Mouse (Mus musculus) liver, embryonic 15.5 days (tissue): Measurements from ENCODE around the gene Zp1. TPM values are rescaled to one million over a fixed set of nuclear protein-coding genes. Genes with fewer than 3 reads are reported as not detected.

ENCODE experiments used
- ATAC-seq: fragments of 200-750 bp; cut with Nextera tagmentation; 2 replicates; pipeline ENCODE4 v1.8.0; 2017; ENCODE audit warnings: moderate number of reproducible peaks, mild to moderate bottlenecking, moderate library complexity; ENCODE audit not compliant: insufficient read depth
- H3K27ac ChIP-seq: fragments of 300-500 bp; sonication (generic); replicated peaks from 2 replicates; pipeline ENCODE4 v1.5.1; 2015; ENCODE audit warnings: mild to moderate bottlenecking, inconsistent platforms
- H3K27me3 ChIP-seq: fragments of 300-500 bp; sonication (generic); 2 replicates; pipeline ENCODE4 v1.6.1; 2015; ENCODE audit warnings: mild to moderate bottlenecking, inconsistent platforms
- H3K36me3 ChIP-seq: fragments of 300-500 bp; sonication (generic); replicated peaks from 2 replicates; pipeline ENCODE4 v1.6.1; 2015; ENCODE audit warnings: moderate library complexity, mild to moderate bottlenecking, inconsistent platforms
- H3K4me1 ChIP-seq: fragments of 300-500 bp; sonication (generic); replicated peaks from 2 replicates; pipeline ENCODE4 v1.6.1; 2015; ENCODE audit warnings: inconsistent platforms
- H3K4me2 ChIP-seq: fragments of 300-500 bp; sonication (generic); 2 replicates; pipeline ENCODE4 v1.6.1; 2015; ENCODE audit warnings: moderate library complexity, mild to moderate bottlenecking, inconsistent platforms
- H3K4me3 ChIP-seq: fragments of 300-500 bp; sonication (generic); replicated peaks from 2 replicates; pipeline ENCODE4 v1.5.1; 2015; ENCODE audit warnings: mild to moderate bottlenecking, inconsistent platforms
- H3K9ac ChIP-seq: fragments of 300-500 bp; sonication (generic); 2 replicates; pipeline ENCODE4 v1.6.1; 2015; ENCODE audit warnings: moderate library complexity, mild to moderate bottlenecking, inconsistent platforms
- H3K9me3 ChIP-seq: fragments of 300-500 bp; sonication (generic); replicated peaks from 2 replicates; pipeline ENCODE4 v1.6.1; 2016; ENCODE audit warnings: inconsistent platforms
- WGBS: fragments of 180-500 bp; shearing (Covaris S2); methylation state at CpG from one replicate; pipeline ENCODE4 v1.1.7; 2015; ENCODE audit warnings: mixed read lengths; ENCODE audit not compliant: insufficient replicate concordance; 5-methylcytosine and 5-hydroxymethylcytosine counted together
- polyA plus RNA-seq: library from polyadenylated mRNA; unstranded; fragments of >200 nt; fragmentation: Nextera tagmentation; extraction: Ambion mirVana; gene quantifications from 2 replicates; pipeline ENCODE4 v1.2.1, GENCODE M21; 2015

Gene Zp1
- not detected in 2 replicates for polyA plus RNA-seq

DNA sequence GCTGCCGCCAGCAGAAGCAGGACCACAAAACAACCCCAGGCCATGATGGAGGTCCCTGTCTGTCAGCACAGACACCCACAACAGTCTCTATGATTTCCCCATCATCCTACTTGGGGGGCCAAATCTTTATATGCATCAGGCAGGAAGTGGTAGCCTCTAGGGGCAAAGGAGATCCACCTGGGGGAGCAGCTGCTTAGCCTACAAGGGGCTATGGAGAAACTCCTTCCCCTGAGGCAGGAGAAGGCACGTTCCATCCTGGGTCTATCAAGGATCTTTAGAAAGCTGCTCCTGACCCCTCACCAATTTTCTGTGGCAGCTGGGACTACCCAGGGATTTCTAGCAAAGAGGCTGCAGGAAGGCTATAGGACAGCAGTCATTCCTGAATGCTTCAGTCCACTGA is at the start of gene Zp1:
Zp1 (minus strand) TSS at position 101 of the 400 bp plus-strand sequence.
- Histone ChIP-seq H3K4me2 (no peak within 1 kb of the TSS), H3K9ac (no peak within 1 kb of the TSS), H3K27me3 (0 out of 2 replicates have a peak, but pooled peaks cover 2% of the 10 kb centered on the region), H3K4me3 (no peak within 1 kb of the TSS), H3K9me3 (no peaks in the 10 kb centered on the region), H3K4me1 (no peaks in the 10 kb centered on the region; the same call in 1 of the 2 replicates), H3K36me3 (no peaks in the 10 kb centered on the region), H3K27ac (no peak within 1 kb of the TSS)
- ATAC-seq: no peak
- 49% methylated on average over 2 of the region's 2 CpGs for WGBS

GRCm38 (mm10) chr19:10968578-10968977 is 48.1 kb upstream of the Zp1 start:
- Histone ChIP-seq H3K27me3 (no peaks in the 10 kb centered on the region), H3K9ac (no peak overlapping the region), H3K9me3 (no peaks in the 10 kb centered on the region), H3K4me3 (no peak overlapping the region), H3K27ac (no peak overlapping the region), H3K4me2 (no peak overlapping the region), H3K4me1 (no peaks in the 10 kb centered on the region), H3K36me3 (no peaks in the 10 kb centered on the region)
- WGBS: 66% methylated on average over 7 of the region's 7 CpGs
- ATAC-seq: no peak

GRCm38 (mm10) chr19:10965721-10966120 is 45.3 kb upstream of the Zp1 start:
- ATAC-seq: no peak
- H3K9me3 ChIP-seq: no peaks in the 10 kb centered on the region
- H3K27me3 ChIP-seq: peaks cover 5% of the 10 kb centered on the region; the same call in 1 of the 2 replicates
- no peak overlapping the region for H3K4me2 ChIP-seq
- H3K27ac ChIP-seq: no peak overlapping the region
- H3K9ac ChIP-seq: no peak overlapping the region
- no peak overlapping the region for H3K4me3 ChIP-seq
- H3K36me3 ChIP-seq: no peaks in the 10 kb centered on the region
- no peaks in the 10 kb centered on the region for H3K4me1 ChIP-seq
- WGBS: 66% methylated on average over 7 of the region's 7 CpGs

GRCm38 (mm10) chr19:10959978-10960346 is 39.5 kb upstream of the Zp1 start:
- no peak overlapping the region for H3K9ac ChIP-seq
- H3K27me3 ChIP-seq: peaks cover 14% of the 10 kb centered on the region
- H3K36me3 ChIP-seq: no peaks in the 10 kb centered on the region
- no peak overlapping the region for H3K4me3 ChIP-seq
- no peaks in the 10 kb centered on the region for H3K9me3 ChIP-seq
- H3K27ac ChIP-seq: no peak overlapping the region
- ATAC-seq: no peak
- 0 out of 2 replicates have a peak, but pooled peaks cover 3% of the 10 kb centered on the region for H3K4me1 ChIP-seq
- H3K4me2 ChIP-seq: no peak overlapping the region
- WGBS: 40% methylated on average over 12 of the region's 12 CpGs

GRCm38 (mm10) chr19:10959085-10959977 is 38.9 kb upstream of the Zp1 start:
- ATAC-seq: no peak
- no peak overlapping the region for H3K9ac ChIP-seq
- WGBS: 26% methylated on average over 11 of the region's 11 CpGs
- 0 out of 2 replicates have a peak, but pooled peaks cover 3% of the 10 kb centered on the region for H3K4me1 ChIP-seq
- no peak overlapping the region for H3K4me3 ChIP-seq
- H3K9me3 ChIP-seq: no peaks in the 10 kb centered on the region
- H3K27ac ChIP-seq: 0 out of 2 replicates have a peak overlapping the region, but pooled peaks have one; percentile 9
- no peaks in the 10 kb centered on the region for H3K36me3 ChIP-seq
- H3K4me2 ChIP-seq: peak overlapping the region; percentile 32; the same call in 1 of the 2 replicates
- H3K27me3 ChIP-seq: peaks cover 14% of the 10 kb centered on the region

- H3K9me3 ChIP-seq: no peaks in the 10 kb centered on the region
- H3K4me2 ChIP-seq: no peak overlapping the region
Measured at GRCm38 (mm10) chr19:10952021-10952939, 31.8 kb upstream of the Zp1 start.

DNA sequence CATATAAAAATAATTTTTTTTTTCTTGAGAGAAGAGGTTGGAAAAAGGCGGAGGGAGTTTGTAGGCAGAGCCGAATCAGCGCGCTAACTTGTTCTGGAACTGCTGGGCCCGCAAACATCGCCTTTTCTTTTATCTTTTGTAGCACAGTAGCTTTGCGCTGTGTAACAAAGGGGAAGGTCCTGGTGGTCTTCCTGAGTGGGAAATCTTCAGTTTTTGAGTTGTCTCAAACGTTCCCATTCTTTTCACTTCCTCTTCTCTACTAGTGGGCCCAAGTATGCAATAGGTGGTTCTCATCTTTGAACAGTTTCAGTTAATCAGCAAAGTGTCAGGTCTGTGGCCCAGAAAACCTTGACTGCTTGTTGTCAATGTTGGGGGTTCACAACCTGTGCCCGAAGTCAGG is 29.1 kb upstream of the Zp1 start:
- Histone ChIP-seq H3K27me3 (peaks cover 4% of the 10 kb centered on the region; the same call in 1 of the 2 replicates), H3K27ac (peak overlapping the region; percentile 48; the same call in 1 of the 2 replicates), H3K9me3 (no peaks in the 10 kb centered on the region), H3K4me3 (peak overlapping the region; percentile 77), H3K9ac (peak overlapping the region; percentile 75; the same call in 1 of the 2 replicates), H3K36me3 (peaks cover 9% of the 10 kb centered on the region), H3K4me2 (peak overlapping the region; percentile 94), H3K4me1 (peaks cover 43% of the 10 kb centered on the region)
- WGBS: 26% methylated on average over 9 of the region's 9 CpGs
- no peak for ATAC-seq

More at GRCm38 (mm10) chr19:10952021-10952939, 31.8 kb upstream of the Zp1 start:
- Histone ChIP-seq H3K4me3 (no peak overlapping the region), H3K9ac (no peak overlapping the region), H3K36me3 (no peaks in the 10 kb centered on the region), H3K4me1 (peaks cover 22% of the 10 kb centered on the region), H3K27me3 (peaks cover 8% of the 10 kb centered on the region; the same call in 1 of the 2 replicates), H3K27ac (no peak overlapping the region)
- ATAC-seq: no peak
- WGBS: 59% methylated on average over 11 of the region's 11 CpGs

- H3K4me3 ChIP-seq: peak within 1 kb of the TSS; percentile 77
- H3K9me3 ChIP-seq: no peaks in the 10 kb centered on the region
- peaks cover 14% of the 10 kb centered on the region for H3K36me3 ChIP-seq
- H3K27ac ChIP-seq: peak within 1 kb of the TSS; percentile 48
- peak; percentile 94 for ATAC-seq
- peaks cover 43% of the 10 kb centered on the region for H3K4me1 ChIP-seq
- peaks cover 4% of the 10 kb centered on the region; the same call in 1 of the 2 replicates for H3K27me3 ChIP-seq
- 0% methylated on average over 30 of the region's 30 CpGs for WGBS
- peak within 1 kb of the TSS; percentile 94 for H3K4me2 ChIP-seq
- peak within 1 kb of the TSS; percentile 75 for H3K9ac ChIP-seq
Measured at GRCm38 (mm10) chr19:10949112-10949511, 28.7 kb upstream of the Zp1 start, which contains the start of gene Ccdc86. Gene Ccdc86, minus strand, starts transcription at chr19:10949266.

DNA sequence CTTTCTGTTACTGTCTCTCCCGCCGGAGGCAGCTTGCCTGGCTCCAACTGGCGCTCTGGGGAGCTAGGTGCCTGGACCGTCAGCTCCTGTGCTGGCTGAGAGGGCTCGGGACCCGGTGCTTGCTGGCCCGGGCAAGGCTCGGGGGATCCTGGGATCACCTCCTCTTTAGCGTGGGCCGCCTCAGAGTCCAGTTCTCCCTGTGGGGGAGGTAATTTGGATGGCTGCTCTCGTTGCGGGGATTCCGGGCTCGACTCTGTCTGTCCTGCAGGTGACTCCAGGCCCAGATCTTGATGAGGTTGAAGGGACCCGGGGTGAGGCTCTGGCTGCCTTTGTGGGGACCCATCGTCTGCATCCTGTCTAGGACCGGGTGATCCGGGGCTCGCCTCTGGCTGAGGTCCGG is 28.0 kb upstream of the Zp1 start:
- WGBS: under 1% methylated on average over 20 of the region's 20 CpGs
- Histone ChIP-seq H3K4me1 (peaks cover 43% of the 10 kb centered on the region), H3K27me3 (peaks cover 4% of the 10 kb centered on the region; the same call in 1 of the 2 replicates), H3K36me3 (peaks cover 21% of the 10 kb centered on the region), H3K4me3 (peak overlapping the region; percentile 77), H3K4me2 (peak overlapping the region; percentile 94), H3K9ac (peak overlapping the region; percentile 75), H3K9me3 (no peaks in the 10 kb centered on the region), H3K27ac (peak overlapping the region; percentile 33; the same call in 1 of the 2 replicates)
- ATAC-seq: peak; percentile 7; the same call in 1 of the 2 replicates

DNA sequence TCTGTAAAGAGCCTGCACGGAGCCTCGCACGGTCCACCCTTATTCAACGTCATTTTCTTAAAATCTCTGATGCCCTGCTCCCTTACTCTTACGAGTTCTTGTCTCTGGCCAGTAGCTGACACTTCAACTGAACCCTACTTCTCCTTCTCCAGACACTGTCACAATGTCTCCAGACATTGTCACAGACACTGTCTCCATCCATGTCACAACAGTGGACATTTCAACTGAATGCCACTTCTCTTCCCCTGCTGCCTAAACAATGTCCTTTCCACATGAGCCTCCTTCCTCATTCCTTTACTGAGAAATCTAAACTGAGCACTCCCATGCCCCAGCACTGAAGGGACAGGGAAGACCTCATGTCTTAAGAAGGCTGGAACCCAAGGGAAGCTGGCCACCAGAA is 26.8 kb upstream of the Zp1 start:
- peaks cover 33% of the 10 kb centered on the region for H3K36me3 ChIP-seq
- WGBS: 62% methylated on average over 5 of the region's 5 CpGs
- H3K27ac ChIP-seq: peak overlapping the region; percentile 66; the same call in 1 of the 2 replicates
- H3K27me3 ChIP-seq: no peaks in the 10 kb centered on the region
- peak overlapping the region; percentile 77 for H3K4me3 ChIP-seq
- H3K4me2 ChIP-seq: peak overlapping the region; percentile 94
- H3K9me3 ChIP-seq: no peaks in the 10 kb centered on the region
- peak overlapping the region; percentile 75 for H3K9ac ChIP-seq
- H3K4me1 ChIP-seq: peaks cover 43% of the 10 kb centered on the region
- no peak for ATAC-seq
